In genomic region chr4:143141645-143142259, GRCm38 (mm10) we compare ENCODE assay signal across 16 mouse cellular contexts.
DNase-seq lines count a peak whose midpoint lies in the region; ATAC-seq and TF ChIP-seq lines count a peak whose summit lies in the region.
"Had no signal": no experiment of that assay in that cellular context is flagged by ENCODE, and none has a peak within 500 bp of the region (broad histone marks: within the 10 kb centered on the region; RNA-seq: fewer than 3 reads in every experiment).

No protein-coding gene starts in this region.

- peaks cover 16% of the 10 kb centered on the region for H3K4me1 ChIP-seq in intestine, embryonic 16.5 days (ENCODE audit: control insufficient read depth, insufficient read depth, low read length)
- H3K4me1 ChIP-seq: midbrain, embryonic 10.5 days had no signal

- H3K36me3 ChIP-seq in intestine, embryonic 16.5 days (ENCODE audit: control insufficient read depth, insufficient read depth, low read length), result peaks cover 6% of the 10 kb centered on the region; the same call in 1 of the 2 replicates

- no peaks in the 10 kb centered on the region for H3K9me3 ChIP-seq in intestine, embryonic 16.5 days (ENCODE audit: control insufficient read depth, low read length)
- H3K9me3 ChIP-seq: limb, embryonic 12.5 days; midbrain, embryonic 10.5 days had no signal

- no peak overlapping the region for H3K9ac ChIP-seq in intestine, embryonic 16.5 days (ENCODE audit: low read depth, low read length)
- H3K9ac ChIP-seq: forebrain, postnatal 0 days; limb, embryonic 12.5 days had no signal

- peak; percentile 60 to 64 for DNase-seq in spleen, postnatal 36 days (ENCODE audit: low spot score in 2 of 2)
- DNase-seq in spleen, postnatal 10 days (ENCODE audit: low spot score in 2 of 2), result no peak
- no peak for DNase-seq in adrenal gland, adult 18-20 months (ENCODE audit: low spot score in 2 of 2)
- DNase-seq in left cerebral cortex, adult 8-10 months (ENCODE audit: low spot score in 2 of 2), result no peak
- DNase-seq in left cerebral cortex, adult 2 months (ENCODE audit: extremely low spot score in 1 of 2, low spot score in 2 of 2), result no peak
- DNase-seq: adrenal gland, adult 8-10 months; cerebellum, adult 9-10 months; forebrain, postnatal 0 days; kidney, postnatal 4 days; right cerebral cortex, postnatal 4 days had no signal

- peak overlapping the region; percentile 6 for H3K27ac ChIP-seq in intestine, embryonic 16.5 days (ENCODE audit: low read length)
- no peak overlapping the region for H3K27ac ChIP-seq in left cerebral cortex, adult 2 months
- H3K27ac ChIP-seq: limb, embryonic 12.5 days; midbrain, embryonic 10.5 days had no signal

- peak; percentile 96 for ATAC-seq in intestine, embryonic 16.5 days
- peak; percentile 84 for ATAC-seq in monocyte, adult 5-6 weeks (replicated peaks; ENCODE audit: insufficient number of reproducible peaks, low FRiP score, low TSS enrichment, poor library complexity, severe bottlenecking)
- ATAC-seq: forebrain, postnatal 0 days; inflammation-experienced regulatory T-cells, adult 6 months; lung, postnatal 0 days had no signal

- WGBS in intestine, embryonic 16.5 days, result 43% methylated on average over 12 of the region's 12 CpGs

- intact Hi-C loops in left cerebral cortex, adult 2 months (cut with DNase I), result loop anchor here (5.0 kb wide), 1 partner anchor 49 kb away; no protein-coding TSS in a partner anchor

- no peak overlapping the region for H3K4me3 ChIP-seq in intestine, embryonic 16.5 days (ENCODE audit: low read length)
- no peak overlapping the region for H3K4me3 ChIP-seq in left cerebral cortex, adult 2 months
- H3K4me3 ChIP-seq: limb, embryonic 12.5 days; midbrain, embryonic 10.5 days had no signal

- H3K27me3 ChIP-seq in intestine, embryonic 16.5 days (replicated peaks; ENCODE audit: control insufficient read depth, insufficient read depth, low read length), result no peaks in the 10 kb centered on the region
- H3K27me3 ChIP-seq: limb, embryonic 12.5 days had no signal

- peak overlapping the region; percentile 36; the same call in 1 of the 2 replicates for H3K4me2 ChIP-seq in intestine, embryonic 16.5 days (ENCODE audit: low read depth, low read length)
- H3K4me2 ChIP-seq: limb, embryonic 12.5 days had no signal

- no peak for TF ChIP-seq CTCF in left cerebral cortex, adult 2 months (IDR thresholded peaks at IDR 0.05)

Comparison
In these comparisons a context has a peak if more than half of its experiments do, and no peak if none do; other contexts are left out.
1. DNase-seq: peak in spleen, postnatal 36 days (2 of 2); none in spleen, postnatal 10 days (0 of 2), adrenal gland, adult 18-20 months (0 of 2), left cerebral cortex, adult 8-10 months (0 of 2) and left cerebral cortex, adult 2 months (0 of 2).